Mouse (Mus musculus): ENCODE data around the gene Slc22a23. TPM values are rescaled to one million over a fixed set of nuclear protein-coding genes. Genes with fewer than 3 reads are reported as not detected.

Gene Slc22a23
- total and polyA plus RNA-seq, 3 experiments = 11.1 to 14.2 (median 12.2) TPM

- peaks cover 5% of the 10 kb centered on the region; the same call in 1 of the 2 replicates for H3K4me1 ChIP-seq (ENCODE audit: control insufficient read depth, insufficient read depth, low read length)
- no peak overlapping the region for H3K27ac ChIP-seq
- no peaks in the 10 kb centered on the region for H3K79me2 ChIP-seq (replicated peaks; ENCODE audit: control insufficient read depth, insufficient read depth, low read length)
- H3K27me3 ChIP-seq (ENCODE audit: control insufficient read depth, insufficient read depth, low read length) = no peaks in the 10 kb centered on the region
- no peak overlapping the region for H3K4me3 ChIP-seq
- intact Hi-C loops (cut with DNase I) = no loop called here
- no peaks in the 10 kb centered on the region for H3K36me3 ChIP-seq (ENCODE audit: control insufficient read depth, insufficient read depth, low read length)
- TF ChIP-seq EP300 (IDR thresholded peaks at IDR 0.05; ENCODE audit: insufficient read depth, low read depth, low read length) (no peak), CTCF (IDR thresholded peaks at IDR 0.05) (no peak), POLR2A (IDR thresholded peaks at IDR 0.05; ENCODE audit: insufficient read depth, low read depth, low read length) (no peak)
- no peak for DNase-seq
- 68% methylated on average over 8 of the region's 8 CpGs for WGBS
- H3K9ac ChIP-seq (ENCODE audit: low read depth, low read length) = no peak overlapping the region
Observed at GRCm38 (mm10) chr13:34193384-34193783, 151.6 kb downstream of the Slc22a23 start.

GRCm38 (mm10) chr13:34192414-34193191, 152.4 kb downstream of the Slc22a23 start:
- peaks cover 6% of the 10 kb centered on the region for H3K4me1 ChIP-seq (ENCODE audit: control insufficient read depth, insufficient read depth, low read length)
- H3K79me2 ChIP-seq (replicated peaks; ENCODE audit: control insufficient read depth, insufficient read depth, low read length) = no peaks in the 10 kb centered on the region
- H3K36me3 ChIP-seq (ENCODE audit: control insufficient read depth, insufficient read depth, low read length) = no peaks in the 10 kb centered on the region
- no peak overlapping the region for H3K9ac ChIP-seq (ENCODE audit: low read depth, low read length)
- TF ChIP-seq POLR2A (IDR thresholded peaks at IDR 0.05; ENCODE audit: insufficient read depth, low read depth, low read length) (no peak), EP300 (IDR thresholded peaks at IDR 0.05; ENCODE audit: insufficient read depth, low read depth, low read length) (no peak), CTCF (IDR thresholded peaks at IDR 0.05) (peak; percentile 55)
- H3K27ac ChIP-seq = no peak overlapping the region
- intact Hi-C loops (cut with DNase I) = no loop called here
- no peak overlapping the region for H3K4me3 ChIP-seq
- peak in 1 of 2 experiments; percentile 41 for DNase-seq
- H3K27me3 ChIP-seq (ENCODE audit: control insufficient read depth, insufficient read depth, low read length) = no peaks in the 10 kb centered on the region
- WGBS = 54% methylated on average over 8 of the region's 8 CpGs

- Histone ChIP-seq H3K4me3 (no peak overlapping the region), H3K36me3 (ENCODE audit: control insufficient read depth, insufficient read depth, low read length) (no peaks in the 10 kb centered on the region), H3K27ac (no peak overlapping the region), H3K4me1 (ENCODE audit: control insufficient read depth, insufficient read depth, low read length) (peaks cover 5% of the 10 kb centered on the region), H3K27me3 (ENCODE audit: control insufficient read depth, insufficient read depth, low read length) (no peaks in the 10 kb centered on the region), H3K9ac (ENCODE audit: low read depth, low read length) (no peak overlapping the region), H3K79me2 (replicated peaks; ENCODE audit: control insufficient read depth, insufficient read depth, low read length) (no peaks in the 10 kb centered on the region)
- peak; percentile 55 to 76 for DNase-seq
- 6% methylated on average over 5 of the region's 5 CpGs for WGBS
- intact Hi-C loops (cut with DNase I) = loop anchor here (1.0 to 10.0 kb wide), 5 partner anchors 157 to 785 kb away; partner anchors contain the start of gene Slc22a23
- TF ChIP-seq CTCF (IDR thresholded peaks at IDR 0.05) (peak; percentile 95), POLR2A (IDR thresholded peaks at IDR 0.05; ENCODE audit: insufficient read depth, low read depth, low read length) (no peak), EP300 (IDR thresholded peaks at IDR 0.05; ENCODE audit: insufficient read depth, low read depth, low read length) (peak; percentile 86; the same call in 1 of the 2 replicates)
Observed at GRCm38 (mm10) chr13:34187571-34187970, 157.4 kb downstream of the Slc22a23 start.

- H3K79me2 ChIP-seq (replicated peaks; ENCODE audit: control insufficient read depth, insufficient read depth, low read length) = no peaks in the 10 kb centered on the region
- H3K36me3 ChIP-seq (ENCODE audit: control insufficient read depth, insufficient read depth, low read length) = no peaks in the 10 kb centered on the region
- TF ChIP-seq CTCF (IDR thresholded peaks at IDR 0.05) (no peak), EP300 (IDR thresholded peaks at IDR 0.05; ENCODE audit: insufficient read depth, low read depth, low read length) (no peak), POLR2A (IDR thresholded peaks at IDR 0.05; ENCODE audit: insufficient read depth, low read depth, low read length) (no peak)
- H3K4me3 ChIP-seq = no peak overlapping the region
- no peaks in the 10 kb centered on the region for H3K27me3 ChIP-seq (ENCODE audit: control insufficient read depth, insufficient read depth, low read length)
- H3K9ac ChIP-seq (ENCODE audit: low read depth, low read length) = no peak overlapping the region
- H3K27ac ChIP-seq = no peak overlapping the region
- peaks cover 5% of the 10 kb centered on the region for H3K4me1 ChIP-seq (ENCODE audit: control insufficient read depth, insufficient read depth, low read length)
- intact Hi-C loops (cut with DNase I) = loop anchor here (5.0 to 10.0 kb wide), 3 partner anchors 609 to 787 kb away; no protein-coding TSS in a partner anchor
- no peak for DNase-seq
- WGBS = 83% methylated on average over 2 of the region's 2 CpGs
Observed at GRCm38 (mm10) chr13:34185371-34185770, 159.6 kb downstream of the Slc22a23 start.

GRCm38 (mm10) chr13:34181624-34182023, 163.4 kb downstream of the Slc22a23 start:
- no peaks in the 10 kb centered on the region for H3K36me3 ChIP-seq (ENCODE audit: control insufficient read depth, insufficient read depth, low read length)
- no peaks in the 10 kb centered on the region for H3K79me2 ChIP-seq (replicated peaks; ENCODE audit: control insufficient read depth, insufficient read depth, low read length)
- H3K27ac ChIP-seq = no peak overlapping the region
- H3K4me1 ChIP-seq (ENCODE audit: control insufficient read depth, insufficient read depth, low read length) = no peaks in the 10 kb centered on the region
- 77% methylated on average over 5 of the region's 5 CpGs for WGBS
- intact Hi-C loops (cut with DNase I) = loop anchor here (10.0 kb wide), 1 partner anchor 613 kb away; no protein-coding TSS in a partner anchor
- no peak overlapping the region for H3K4me3 ChIP-seq
- no peaks in the 10 kb centered on the region for H3K27me3 ChIP-seq (ENCODE audit: control insufficient read depth, insufficient read depth, low read length)
- TF ChIP-seq CTCF (IDR thresholded peaks at IDR 0.05) = no peak
- TF ChIP-seq POLR2A (IDR thresholded peaks at IDR 0.05; ENCODE audit: insufficient read depth, low read depth, low read length) = no peak
- no peak for DNase-seq
- no peak overlapping the region for H3K9ac ChIP-seq (ENCODE audit: low read depth, low read length)

GRCm38 (mm10) chr13:34174025-34174424, 171.0 kb downstream of the Slc22a23 start:
- Histone ChIP-seq H3K27ac (no peak overlapping the region), H3K27me3 (ENCODE audit: control insufficient read depth, insufficient read depth, low read length) (no peaks in the 10 kb centered on the region), H3K4me1 (ENCODE audit: control insufficient read depth, insufficient read depth, low read length) (no peaks in the 10 kb centered on the region), H3K36me3 (ENCODE audit: control insufficient read depth, insufficient read depth, low read length) (no peaks in the 10 kb centered on the region), H3K9ac (ENCODE audit: low read depth, low read length) (no peak overlapping the region), H3K79me2 (replicated peaks; ENCODE audit: control insufficient read depth, insufficient read depth, low read length) (no peaks in the 10 kb centered on the region), H3K4me3 (no peak overlapping the region)
- TF ChIP-seq CTCF (IDR thresholded peaks at IDR 0.05) (no peak), EP300 (IDR thresholded peaks at IDR 0.05; ENCODE audit: insufficient read depth, low read depth, low read length) (no peak), POLR2A (IDR thresholded peaks at IDR 0.05; ENCODE audit: insufficient read depth, low read depth, low read length) (no peak)
- intact Hi-C loops (cut with DNase I) = no loop called here
- no peak for DNase-seq
- WGBS = 88% methylated on average over 6 of the region's 6 CpGs
